Mouse (Mus musculus) fibroblast of lung, adult 2 months (primary cell): ENCODE data around the gene Olfr141.

ENCODE experiments used
- DNase-seq: peaks from one replicate; pipeline ENCODE4 v3.0.0-alpha.2; 2011; ENCODE audit warnings: low read depth

Gene Olfr141

DNA sequence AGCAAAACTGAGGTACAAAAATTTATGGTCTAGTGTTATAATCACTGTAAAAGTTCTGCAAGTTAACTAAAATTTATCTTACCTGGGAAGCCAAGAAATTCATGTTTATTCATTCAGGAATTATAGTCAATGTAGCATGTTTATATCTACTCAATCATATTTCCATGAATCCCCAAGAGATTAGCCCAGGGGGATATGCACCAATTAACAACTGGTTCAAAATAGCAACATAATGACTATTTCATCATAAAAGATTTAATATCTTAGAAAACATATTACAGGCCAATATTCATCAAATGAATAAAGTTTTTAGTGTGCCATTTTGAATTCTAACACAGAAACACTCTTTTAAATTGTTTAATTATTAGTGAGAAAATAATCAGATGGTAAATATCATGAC, at the start of gene Olfr141:
TSS of gene Olfr141 (minus strand) at position 101 of the 400 bp plus-strand sequence.
- no peak for DNase-seq

DNA sequence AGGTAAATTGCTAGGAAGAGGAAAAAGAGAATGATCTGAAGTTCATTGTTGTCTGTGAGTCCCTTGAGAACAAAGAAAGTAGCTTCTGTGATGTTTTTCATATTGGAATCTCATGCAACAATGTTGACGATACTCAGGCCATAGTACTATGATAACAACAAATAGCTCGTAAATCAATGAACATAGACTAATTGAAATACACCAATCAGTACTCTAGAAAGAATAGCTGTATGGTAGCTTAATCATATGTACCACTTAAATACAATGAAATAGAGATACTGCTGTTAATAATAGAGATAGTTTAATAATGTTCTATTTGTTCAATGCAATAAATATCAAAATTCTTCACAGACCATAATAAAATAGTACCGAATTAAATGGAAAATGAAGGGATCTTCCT, 41.8 kb upstream of the Olfr141 start, which contains the start of gene Olfr1095:
TSS of gene Olfr1095 (minus strand) at position 101 of the 400 bp plus-strand sequence.
- no peak for DNase-seq

- no peak for DNase-seq
Observed at GRCm38 (mm10) chr2:86824363-86824762, 14.5 kb upstream of the Olfr141 start, which contains the start of gene Olfr1094. TSS of gene Olfr1094 (plus strand) at chr2:86824663.

DNA sequence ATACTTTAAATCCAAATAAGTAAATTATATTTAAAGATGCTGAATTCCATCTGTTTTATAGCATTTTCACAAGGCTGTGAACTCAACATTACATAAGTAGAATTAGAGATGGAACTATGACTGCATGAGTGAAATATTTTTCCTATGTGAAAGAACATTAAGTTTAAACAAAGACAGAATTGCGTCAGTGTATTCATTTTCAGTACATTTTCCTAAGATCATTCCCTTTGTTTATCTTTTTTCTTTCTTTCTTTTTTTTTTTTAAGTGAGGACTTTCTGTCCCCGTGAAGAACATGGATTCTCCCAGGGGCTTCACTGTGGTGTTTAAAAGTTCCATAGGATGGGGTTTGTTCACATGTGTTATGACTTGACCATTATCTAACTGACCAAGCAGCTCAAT, 27.6 kb downstream of the Olfr141 start, which contains the start of gene Olfr1093:
TSS of gene Olfr1093 (plus strand) at position 301 of the 400 bp plus-strand sequence.
- DNase-seq = no peak

GRCm38 (mm10) chr2:86761050-86761449, 48.8 kb downstream of the Olfr141 start:
- DNase-seq = no peak

DNA sequence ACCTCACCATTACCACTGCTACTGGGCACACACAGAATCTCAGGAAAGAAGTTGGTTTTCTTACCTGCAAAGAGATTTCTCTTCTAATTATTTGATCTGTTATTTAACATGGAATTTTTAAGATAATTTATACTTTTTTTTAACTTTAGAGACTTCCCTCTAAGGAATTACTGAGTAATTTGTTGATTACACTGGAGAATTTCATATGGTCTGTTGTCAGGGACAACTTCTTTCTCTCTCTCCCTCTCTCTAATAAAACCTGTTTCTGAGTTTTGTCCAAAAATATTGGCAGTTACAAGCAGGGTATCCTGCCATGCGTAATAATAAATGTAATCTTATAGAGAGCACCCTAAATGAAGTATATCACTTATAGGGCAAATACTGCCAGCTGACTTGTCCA, 50.9 kb downstream of the Olfr141 start, which contains the start of gene Olfr1090:
TSS of gene Olfr1090 (minus strand) at position 101 of the 400 bp plus-strand sequence.
- DNase-seq = no peak
